Mouse (Mus musculus): ENCODE measurements around the gene Gm9918. TPM values are rescaled to one million over a fixed set of nuclear protein-coding genes. Genes with fewer than 3 reads are reported as not detected.
A peak's percentile ranks its signal among the peaks of the same experiment; 100 is the strongest.

Gene Gm9918
- polyA plus RNA-seq, 1 experiment from 2014 or later: 0.07 TPM

DNA sequence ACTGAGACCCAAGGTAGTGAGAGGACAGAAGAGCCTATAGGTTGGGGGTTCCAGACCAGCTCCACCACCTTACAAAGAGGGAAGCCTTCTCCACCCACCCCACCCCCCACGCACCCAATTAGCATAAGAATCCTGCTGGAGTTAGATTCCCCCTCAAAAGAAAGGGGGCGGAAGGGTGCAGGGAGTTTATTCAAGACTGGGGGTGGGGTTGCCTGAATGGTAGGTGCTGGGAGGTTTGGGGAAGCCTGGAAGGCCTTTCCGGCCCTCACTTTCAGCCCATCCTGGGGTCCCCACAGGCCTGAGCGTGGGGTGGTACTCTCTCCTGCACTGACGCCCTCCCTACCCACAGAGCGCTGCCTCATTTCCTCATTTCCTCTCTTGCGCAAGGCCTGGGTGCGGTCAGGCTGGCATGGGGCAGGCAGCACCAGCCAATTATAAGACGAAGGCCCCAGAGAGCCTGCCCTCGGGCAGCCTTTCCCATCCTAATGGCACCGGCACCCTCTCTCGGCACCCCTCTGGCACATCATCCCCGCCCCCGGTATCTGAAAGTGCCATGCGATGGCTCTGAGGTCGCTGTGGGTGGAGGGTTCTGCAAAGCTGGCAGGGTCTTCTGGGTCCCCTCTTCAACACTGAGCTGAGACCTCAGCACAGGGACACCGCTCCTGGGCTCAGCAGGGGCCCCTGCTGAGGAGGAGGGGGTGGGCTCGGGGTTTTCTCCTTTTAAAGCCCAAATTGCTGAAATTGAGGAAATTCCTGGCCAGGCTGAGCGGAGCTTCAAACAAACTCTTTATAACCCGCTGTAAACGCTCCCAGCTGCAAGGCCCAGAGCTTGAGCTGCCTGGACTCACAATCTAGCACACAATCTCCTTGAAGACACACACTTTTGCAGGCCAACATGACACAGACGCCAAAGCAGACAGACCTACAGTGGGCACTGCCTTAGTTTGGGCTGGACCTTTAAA lies 26.9 kb upstream of the Gm9918 start:
- peak overlapping the region; percentile 93 for H3K4me2 ChIP-seq
- H3K36me3 ChIP-seq (ENCODE audit: control insufficient read depth, insufficient read depth, low read length): no peaks in the 10 kb centered on the region
- no peak overlapping the region for H3K9ac ChIP-seq (ENCODE audit: low read depth, low read length)
- H3K27me3 ChIP-seq (ENCODE audit: control insufficient read depth, insufficient read depth, low read length): peaks cover 58% of the 10 kb centered on the region
- peaks cover 33% of the 10 kb centered on the region for H3K4me1 ChIP-seq (ENCODE audit: control insufficient read depth, insufficient read depth, low read length)
- H3K27ac ChIP-seq (ENCODE audit: low read depth, low read length): no peak overlapping the region
- no peaks in the 10 kb centered on the region for H3K9me3 ChIP-seq (replicated peaks; ENCODE audit: control insufficient read depth, low read length)
- no peak for ATAC-seq (replicated peaks; ENCODE audit: insufficient number of reproducible peaks, low FRiP score, low TSS enrichment)
- 23% methylated on average over 22 of the region's 22 CpGs for WGBS (ENCODE audit: insufficient replicate concordance)
- peak overlapping the region; percentile 15 for H3K4me3 ChIP-seq (ENCODE audit: low read depth, low read length)

GRCm38 (mm10) chr15:102244306-102245191 lies 25.8 kb upstream of the Gm9918 start:
- peaks cover 37% of the 10 kb centered on the region for H3K4me1 ChIP-seq (ENCODE audit: control insufficient read depth, insufficient read depth, low read length)
- no peak overlapping the region for H3K27ac ChIP-seq (ENCODE audit: low read depth, low read length)
- peak overlapping the region; percentile 93 for H3K4me2 ChIP-seq
- no peaks in the 10 kb centered on the region for H3K36me3 ChIP-seq (ENCODE audit: control insufficient read depth, insufficient read depth, low read length)
- WGBS (ENCODE audit: insufficient replicate concordance): 9% methylated on average over 19 of the region's 19 CpGs
- peak overlapping the region; percentile 59 for H3K4me3 ChIP-seq (ENCODE audit: low read depth, low read length)
- ATAC-seq (replicated peaks; ENCODE audit: insufficient number of reproducible peaks, low FRiP score, low TSS enrichment): no peak
- H3K9me3 ChIP-seq (replicated peaks; ENCODE audit: control insufficient read depth, low read length): no peaks in the 10 kb centered on the region
- peak overlapping the region; percentile 61 for H3K9ac ChIP-seq (ENCODE audit: low read depth, low read length)
- peaks cover 57% of the 10 kb centered on the region for H3K27me3 ChIP-seq (ENCODE audit: control insufficient read depth, insufficient read depth, low read length)

DNA sequence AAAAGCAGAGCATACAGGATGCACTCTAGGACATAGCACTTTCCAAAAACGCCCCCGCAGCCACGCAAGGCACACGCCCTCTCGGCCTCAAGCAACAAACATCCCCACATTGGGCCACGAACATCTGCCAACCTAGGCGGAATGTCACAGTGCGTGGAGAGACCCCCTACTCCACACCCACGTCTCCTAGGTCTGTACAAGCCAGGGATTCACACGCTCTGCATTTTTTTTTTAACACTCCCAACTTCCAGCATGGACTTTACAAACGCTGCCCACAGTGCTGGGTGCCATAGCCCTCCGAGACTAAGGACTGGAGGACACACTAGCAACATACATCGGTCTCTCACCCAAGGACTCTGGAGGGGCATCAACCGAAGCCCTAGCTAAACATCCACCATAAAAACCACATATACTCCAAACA lies 24.9 kb upstream of the Gm9918 start:
- Histone ChIP-seq H3K4me3 (ENCODE audit: low read depth, low read length) (peak overlapping the region; percentile 59), H3K4me2 (peak overlapping the region; percentile 93), H3K27me3 (ENCODE audit: control insufficient read depth, insufficient read depth, low read length) (peaks cover 57% of the 10 kb centered on the region), H3K36me3 (ENCODE audit: control insufficient read depth, insufficient read depth, low read length) (no peaks in the 10 kb centered on the region), H3K9me3 (replicated peaks; ENCODE audit: control insufficient read depth, low read length) (no peaks in the 10 kb centered on the region), H3K4me1 (ENCODE audit: control insufficient read depth, insufficient read depth, low read length) (peaks cover 39% of the 10 kb centered on the region), H3K27ac (ENCODE audit: low read depth, low read length) (no peak overlapping the region), H3K9ac (ENCODE audit: low read depth, low read length) (peak overlapping the region; percentile 61)
- WGBS (ENCODE audit: insufficient replicate concordance): 3% methylated on average over 14 of the region's 14 CpGs
- no peak for ATAC-seq (replicated peaks; ENCODE audit: insufficient number of reproducible peaks, low FRiP score, low TSS enrichment)

GRCm38 (mm10) chr15:102245891-102246741 lies 24.2 kb upstream of the Gm9918 start:
- Histone ChIP-seq H3K4me3 (ENCODE audit: low read depth, low read length) (peak overlapping the region; percentile 59), H3K9ac (ENCODE audit: low read depth, low read length) (peak overlapping the region; percentile 61), H3K4me2 (peak overlapping the region; percentile 93), H3K27ac (ENCODE audit: low read depth, low read length) (peak overlapping the region; percentile 90; the same call in 1 of the 2 replicates), H3K9me3 (replicated peaks; ENCODE audit: control insufficient read depth, low read length) (no peaks in the 10 kb centered on the region), H3K27me3 (ENCODE audit: control insufficient read depth, insufficient read depth, low read length) (peaks cover 56% of the 10 kb centered on the region), H3K4me1 (ENCODE audit: control insufficient read depth, insufficient read depth, low read length) (peaks cover 39% of the 10 kb centered on the region), H3K36me3 (ENCODE audit: control insufficient read depth, insufficient read depth, low read length) (no peaks in the 10 kb centered on the region)
- ATAC-seq (replicated peaks; ENCODE audit: insufficient number of reproducible peaks, low FRiP score, low TSS enrichment): peak; percentile 28; the same call in 1 of the 2 replicates
- 0% methylated on average over 41 of the region's 44 CpGs for WGBS (ENCODE audit: insufficient replicate concordance)

GRCm38 (mm10) chr15:102246866-102247251 lies 23.5 kb upstream of the Gm9918 start:
- Histone ChIP-seq H3K36me3 (ENCODE audit: control insufficient read depth, insufficient read depth, low read length) (no peaks in the 10 kb centered on the region), H3K9ac (ENCODE audit: low read depth, low read length) (peak overlapping the region; percentile 66), H3K27ac (ENCODE audit: low read depth, low read length) (peak overlapping the region; percentile 90), H3K4me1 (ENCODE audit: control insufficient read depth, insufficient read depth, low read length) (peaks cover 39% of the 10 kb centered on the region), H3K9me3 (replicated peaks; ENCODE audit: control insufficient read depth, low read length) (no peaks in the 10 kb centered on the region), H3K27me3 (ENCODE audit: control insufficient read depth, insufficient read depth, low read length) (peaks cover 51% of the 10 kb centered on the region), H3K4me2 (peak overlapping the region; percentile 93), H3K4me3 (ENCODE audit: low read depth, low read length) (peak overlapping the region; percentile 59)
- ATAC-seq (replicated peaks; ENCODE audit: insufficient number of reproducible peaks, low FRiP score, low TSS enrichment): peak; percentile 53
- 0% methylated on average over 29 of the region's 35 CpGs for WGBS (ENCODE audit: insufficient replicate concordance)

DNA sequence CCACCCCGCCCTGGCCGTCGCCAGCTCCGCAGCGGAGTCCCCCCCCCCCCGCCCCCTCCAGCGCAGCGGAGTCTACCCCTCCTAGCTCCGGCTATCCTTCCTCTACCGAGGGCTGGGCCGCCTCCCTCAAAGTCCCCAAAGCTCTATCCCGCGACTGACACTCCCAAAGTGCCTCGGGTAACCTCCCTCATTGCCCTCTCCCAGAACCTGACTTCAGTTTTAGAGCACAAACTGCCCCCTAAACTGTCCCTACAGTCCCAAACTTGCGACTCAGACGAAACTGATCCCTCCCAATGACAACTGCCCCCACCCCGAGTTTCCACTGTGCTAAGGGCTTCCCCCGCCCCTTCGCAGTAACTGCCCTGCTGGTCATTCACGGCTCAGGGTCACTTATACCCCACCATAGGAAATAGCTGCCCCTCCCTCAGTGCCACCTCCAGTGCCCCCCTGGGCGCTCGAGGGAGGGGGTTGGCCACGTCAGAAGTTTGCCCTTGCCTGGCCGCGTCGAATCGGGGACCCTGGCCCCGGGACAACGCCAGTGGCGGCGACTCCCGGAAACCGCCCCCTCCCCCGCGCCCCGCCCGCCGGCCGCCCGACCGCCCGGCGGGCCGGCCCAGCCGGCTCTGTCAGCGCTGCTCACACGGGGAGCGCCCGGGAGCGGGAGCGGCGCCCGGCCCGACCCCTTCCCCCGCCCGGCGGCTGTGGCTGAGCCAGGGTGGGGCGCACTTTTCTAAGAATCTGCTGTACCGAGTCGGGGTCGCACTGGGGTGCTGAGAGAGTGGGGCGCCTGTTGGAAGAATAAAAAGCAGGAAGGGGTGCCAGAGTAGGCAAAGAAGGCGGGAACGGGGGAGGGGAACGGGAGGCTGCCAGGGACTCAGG lies 22.9 kb upstream of the Gm9918 start:
- ATAC-seq (replicated peaks; ENCODE audit: insufficient number of reproducible peaks, low FRiP score, low TSS enrichment): peak; percentile 47
- H3K9me3 ChIP-seq (replicated peaks; ENCODE audit: control insufficient read depth, low read length): no peaks in the 10 kb centered on the region
- H3K4me3 ChIP-seq (ENCODE audit: low read depth, low read length): peak overlapping the region; percentile 59
- H3K9ac ChIP-seq (ENCODE audit: low read depth, low read length): peak overlapping the region; percentile 66
- no peaks in the 10 kb centered on the region for H3K36me3 ChIP-seq (ENCODE audit: control insufficient read depth, insufficient read depth, low read length)
- H3K27ac ChIP-seq (ENCODE audit: low read depth, low read length): peak overlapping the region; percentile 90
- peaks cover 50% of the 10 kb centered on the region for H3K27me3 ChIP-seq (ENCODE audit: control insufficient read depth, insufficient read depth, low read length)
- under 1% methylated on average over 55 of the region's 65 CpGs for WGBS (ENCODE audit: insufficient replicate concordance)
- peak overlapping the region; percentile 93 for H3K4me2 ChIP-seq
- peaks cover 38% of the 10 kb centered on the region for H3K4me1 ChIP-seq (ENCODE audit: control insufficient read depth, insufficient read depth, low read length)

GRCm38 (mm10) chr15:102248131-102248811 lies 22.1 kb upstream of the Gm9918 start:
- Histone ChIP-seq H3K27ac (ENCODE audit: low read depth, low read length) (peak overlapping the region; percentile 90), H3K4me1 (ENCODE audit: control insufficient read depth, insufficient read depth, low read length) (peaks cover 34% of the 10 kb centered on the region), H3K9me3 (replicated peaks; ENCODE audit: control insufficient read depth, low read length) (no peaks in the 10 kb centered on the region), H3K4me2 (peak overlapping the region; percentile 93), H3K9ac (ENCODE audit: low read depth, low read length) (peak overlapping the region; percentile 66; the same call in 1 of the 2 replicates), H3K36me3 (ENCODE audit: control insufficient read depth, insufficient read depth, low read length) (no peaks in the 10 kb centered on the region), H3K4me3 (ENCODE audit: low read depth, low read length) (peak overlapping the region; percentile 59), H3K27me3 (ENCODE audit: control insufficient read depth, insufficient read depth, low read length) (peaks cover 43% of the 10 kb centered on the region)
- 6% methylated on average over 8 of the region's 8 CpGs for WGBS (ENCODE audit: insufficient replicate concordance)
- ATAC-seq (replicated peaks; ENCODE audit: insufficient number of reproducible peaks, low FRiP score, low TSS enrichment): no peak

Data from heart, embryonic 11.5 days (tissue).